Mouse (Mus musculus) kidney, embryonic 14.5 days (tissue): ENCODE data around the gene Ggt7. TPM values are rescaled to one million over a fixed set of nuclear protein-coding genes. Genes with fewer than 3 reads are reported as not detected.
"Not testable (repeated sequence)": the region's sequence is repeated elsewhere in the genome, so short reads cannot be mapped to it uniquely, and the experiment has no call there.

Source experiments
- ATAC-seq: fragments of 200-750 bp; cut with Nextera tagmentation; 2 replicates; pipeline ENCODE4 v1.8.0; 2017; ENCODE audit warnings: moderate number of reproducible peaks, mild to moderate bottlenecking, moderate TSS enrichment, moderate library complexity; ENCODE audit not compliant: low FRiP score, low TSS enrichment
- H3K27ac ChIP-seq: fragments of 300-500 bp; sonication (generic); 2 replicates; pipeline ENCODE4 v1.5.1; 2014; ENCODE audit warnings: low read depth, mild to moderate bottlenecking, low read length, moderate library complexity, mixed read lengths
- H3K27me3 ChIP-seq: fragments of 300-500 bp; sonication (generic); 2 replicates; pipeline ENCODE4 v1.6.1; 2014; ENCODE audit warnings: mild to moderate bottlenecking, low read length; ENCODE audit not compliant: control insufficient read depth, insufficient read depth
- H3K36me3 ChIP-seq: fragments of 300-500 bp; sonication (generic); 2 replicates; pipeline ENCODE4 v1.6.1; 2014; ENCODE audit warnings: low read length, mixed read lengths; ENCODE audit not compliant: control insufficient read depth, insufficient read depth
- H3K4me1 ChIP-seq: fragments of 300-500 bp; sonication (generic); 2 replicates; pipeline ENCODE4 v1.6.1; 2014; ENCODE audit warnings: low read length, mixed read lengths; ENCODE audit not compliant: control insufficient read depth, insufficient read depth
- H3K4me2 ChIP-seq: fragments of 300-500 bp; sonication (generic); replicated peaks from 2 replicates; pipeline ENCODE4 v1.6.1; 2014; ENCODE audit warnings: low read depth, mild to moderate bottlenecking, low read length
- H3K4me3 ChIP-seq: fragments of 300-500 bp; sonication (generic); 2 replicates; pipeline ENCODE4 v1.5.1; 2014; ENCODE audit warnings: mild to moderate bottlenecking, low read length
- H3K9ac ChIP-seq: fragments of 300-500 bp; sonication (generic); 2 replicates; pipeline ENCODE4 v1.6.1; 2014; ENCODE audit warnings: low read depth, mild to moderate bottlenecking, low read length, moderate library complexity
- H3K9me3 ChIP-seq: fragments of 300-500 bp; sonication (generic); 2 replicates; pipeline ENCODE4 v1.6.1; 2016; ENCODE audit warnings: low read length; ENCODE audit not compliant: control insufficient read depth
- WGBS: fragments of 180-500 bp; shearing (Covaris S2); extraction: QIAGEN DNeasy Blood & Tissue Kit; methylation state at CpG from one replicate; pipeline ENCODE4 v1.1.7; 2014; 5-methylcytosine and 5-hydroxymethylcytosine counted together
- polyA plus RNA-seq: library from polyadenylated mRNA; unstranded; fragments of >200 nt; fragmentation: Nextera tagmentation; extraction: Ambion mirVana; gene quantifications from 2 replicates; pipeline ENCODE4 v1.2.1, GENCODE M21; 2014

Ggt7 gene
- polyA plus RNA-seq, 1 experiment from 2014 or later, result 1.9 TPM

DNA sequence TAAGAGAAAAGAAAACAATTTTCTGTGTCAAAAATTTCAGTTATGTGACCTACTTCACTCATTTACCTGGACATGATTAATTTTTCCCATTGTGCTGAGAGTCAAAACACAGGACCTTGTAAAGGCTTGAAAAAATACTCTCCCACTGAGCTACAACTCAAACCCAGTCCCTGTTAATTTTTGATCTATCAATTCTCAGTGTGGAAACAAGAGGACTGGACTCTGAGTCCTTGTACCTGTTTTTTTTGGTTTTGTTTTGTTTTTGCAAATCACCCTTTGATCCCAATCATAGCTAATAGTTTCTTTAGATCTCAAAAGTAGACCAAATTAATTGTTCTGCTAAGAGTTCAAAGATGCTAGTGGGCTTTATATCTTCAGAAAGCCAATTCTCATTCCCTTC, 21.7 kb upstream of the Ggt7 start:
- no peaks in the 10 kb centered on the region for H3K27me3 ChIP-seq
- no peak overlapping the region for H3K4me3 ChIP-seq
- no peaks in the 10 kb centered on the region for H3K9me3 ChIP-seq
- H3K4me1 ChIP-seq, result no peaks in the 10 kb centered on the region
- ATAC-seq, result no peak
- H3K9ac ChIP-seq, result no peak overlapping the region
- H3K4me2 ChIP-seq, result no peak overlapping the region
- no peak overlapping the region for H3K27ac ChIP-seq
- H3K36me3 ChIP-seq, result no peaks in the 10 kb centered on the region

GRCm38 (mm10) chr2:155538463-155539057, 20.5 kb upstream of the Ggt7 start:
- H3K4me2 ChIP-seq, H3K9me3 ChIP-seq, ATAC-seq, H3K36me3 ChIP-seq, H3K9ac ChIP-seq, H3K4me3 ChIP-seq, H3K27me3 ChIP-seq, H3K4me1 ChIP-seq, H3K27ac ChIP-seq: not testable (repeated sequence)
- 82% methylated on average over 12 of the region's 19 CpGs for WGBS

DNA sequence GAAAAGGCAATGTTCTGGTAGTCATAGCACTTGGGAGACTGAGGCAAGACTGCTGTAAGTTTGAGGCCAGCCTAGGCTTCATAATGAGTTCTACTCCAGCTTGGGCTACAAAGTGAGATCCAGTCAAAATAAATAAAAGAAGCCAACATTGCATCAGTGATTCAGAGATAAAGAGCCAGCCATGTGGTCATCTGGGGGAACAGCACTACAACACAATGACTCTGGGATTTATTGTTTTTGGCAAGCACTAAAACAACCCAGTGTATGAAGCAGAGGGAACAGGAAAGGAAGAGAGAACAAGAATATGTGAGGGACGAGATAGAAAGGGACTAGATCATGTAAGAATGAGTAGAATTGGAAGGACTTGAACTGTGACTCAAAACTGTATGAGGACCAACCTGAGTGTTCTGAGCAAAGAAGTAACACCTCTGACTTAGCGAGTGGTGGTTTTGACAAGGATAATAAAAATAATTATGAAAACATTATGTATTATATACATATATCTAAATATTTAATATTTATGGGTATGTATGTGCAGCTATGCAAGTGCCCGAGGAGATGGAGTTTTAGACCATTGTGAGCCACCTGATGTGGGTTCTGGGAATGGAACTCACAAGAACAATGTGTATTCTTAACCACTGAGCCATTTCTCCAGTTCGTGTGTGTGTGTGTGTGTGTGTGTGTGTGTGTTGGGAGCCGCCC, 19.9 kb upstream of the Ggt7 start:
- WGBS, result 79% methylated on average over 5 of the region's 5 CpGs

GRCm38 (mm10) chr2:155536292-155536691, 18.3 kb upstream of the Ggt7 start:
- H3K9ac ChIP-seq, result no peak overlapping the region
- no peak for ATAC-seq

More for the DNA sequence above, 19.9 kb upstream of the Ggt7 start:
- H3K9me3 ChIP-seq, result no peaks in the 10 kb centered on the region
- no peak overlapping the region for H3K27ac ChIP-seq
- no peaks in the 10 kb centered on the region for H3K4me1 ChIP-seq
- H3K27me3 ChIP-seq, result no peaks in the 10 kb centered on the region
- no peak overlapping the region for H3K9ac ChIP-seq
- H3K4me2 ChIP-seq, result no peak overlapping the region
- ATAC-seq, result no peak
- no peaks in the 10 kb centered on the region for H3K36me3 ChIP-seq
- no peak overlapping the region for H3K4me3 ChIP-seq

DNA sequence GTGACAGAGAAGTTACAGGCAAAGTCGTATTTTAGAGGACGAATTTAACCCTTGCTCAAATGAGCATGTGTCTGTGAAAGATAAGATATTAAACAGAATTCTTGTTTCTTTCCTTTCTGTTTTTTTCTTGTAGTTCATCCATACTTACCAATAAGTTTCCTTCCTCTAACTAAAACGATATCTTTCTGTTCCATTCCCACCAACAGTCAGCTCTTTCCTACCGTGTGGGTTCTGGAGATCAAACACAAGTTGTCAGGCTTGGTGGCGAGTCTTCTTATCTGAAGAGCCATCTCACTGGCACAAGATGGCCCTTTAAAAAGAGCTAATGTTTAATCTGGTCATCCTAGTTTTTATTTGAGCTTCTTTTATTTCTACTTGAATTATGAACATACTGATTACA, 9.3 kb upstream of the Ggt7 start:
- H3K4me1 ChIP-seq, result no peaks in the 10 kb centered on the region
- no peak overlapping the region for H3K27ac ChIP-seq
- H3K9ac ChIP-seq, result no peak overlapping the region
- WGBS, result 73% methylated on average over 5 of the region's 5 CpGs
- no peaks in the 10 kb centered on the region for H3K9me3 ChIP-seq
- ATAC-seq, result no peak
- no peaks in the 10 kb centered on the region for H3K27me3 ChIP-seq
- no peak overlapping the region for H3K4me2 ChIP-seq
- no peak overlapping the region for H3K4me3 ChIP-seq
- H3K36me3 ChIP-seq, result no peaks in the 10 kb centered on the region

More at GRCm38 (mm10) chr2:155536292-155536691, 18.3 kb upstream of the Ggt7 start:
- no peaks in the 10 kb centered on the region for H3K27me3 ChIP-seq
- H3K27ac ChIP-seq, result no peak overlapping the region
- no peak overlapping the region for H3K4me2 ChIP-seq
- H3K4me1 ChIP-seq, result no peaks in the 10 kb centered on the region
- H3K4me3 ChIP-seq, result no peak overlapping the region
- no peaks in the 10 kb centered on the region for H3K36me3 ChIP-seq
- H3K9me3 ChIP-seq, result no peaks in the 10 kb centered on the region

- no peaks in the 10 kb centered on the region for H3K36me3 ChIP-seq
- ATAC-seq, result no peak
- no peak overlapping the region for H3K27ac ChIP-seq
- H3K9ac ChIP-seq, result no peak overlapping the region
- H3K4me2 ChIP-seq, result no peak overlapping the region
- H3K4me3 ChIP-seq, result no peak overlapping the region
- no peaks in the 10 kb centered on the region for H3K9me3 ChIP-seq
- no peaks in the 10 kb centered on the region for H3K27me3 ChIP-seq
- 69% methylated on average over 1 of the region's 1 CpGs for WGBS
- H3K4me1 ChIP-seq, result no peaks in the 10 kb centered on the region
These were observed 6.3 kb upstream of the Ggt7 start for GRCm38 (mm10) chr2:155524378-155524777.

DNA sequence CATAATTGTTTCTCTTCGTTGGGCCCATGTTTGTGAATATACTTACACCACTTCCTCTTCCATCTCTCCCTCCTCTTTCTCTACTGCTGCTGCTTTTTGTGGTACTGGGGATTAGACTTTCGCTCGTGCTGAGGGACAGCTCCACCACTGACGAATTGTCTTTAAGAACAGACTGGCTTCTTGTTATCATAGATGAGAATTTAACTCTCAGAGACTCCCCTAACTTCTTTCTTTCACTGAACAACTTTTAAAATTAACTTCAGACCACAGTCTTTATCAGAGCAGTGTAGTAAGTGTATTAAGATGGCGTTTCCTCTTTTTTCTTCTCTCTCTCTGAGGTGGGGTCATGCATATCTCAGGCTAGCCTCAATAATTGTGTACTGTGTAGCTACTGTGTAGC, 5.7 kb upstream of the Ggt7 start:
- Histone ChIP-seq H3K4me2 (no peak overlapping the region), H3K36me3 (no peaks in the 10 kb centered on the region), H3K27ac (no peak overlapping the region), H3K4me1 (no peaks in the 10 kb centered on the region), H3K9me3 (no peaks in the 10 kb centered on the region), H3K4me3 (no peak overlapping the region), H3K27me3 (no peaks in the 10 kb centered on the region), H3K9ac (no peak overlapping the region)
- 70% methylated on average over 5 of the region's 5 CpGs for WGBS
- no peak for ATAC-seq

DNA sequence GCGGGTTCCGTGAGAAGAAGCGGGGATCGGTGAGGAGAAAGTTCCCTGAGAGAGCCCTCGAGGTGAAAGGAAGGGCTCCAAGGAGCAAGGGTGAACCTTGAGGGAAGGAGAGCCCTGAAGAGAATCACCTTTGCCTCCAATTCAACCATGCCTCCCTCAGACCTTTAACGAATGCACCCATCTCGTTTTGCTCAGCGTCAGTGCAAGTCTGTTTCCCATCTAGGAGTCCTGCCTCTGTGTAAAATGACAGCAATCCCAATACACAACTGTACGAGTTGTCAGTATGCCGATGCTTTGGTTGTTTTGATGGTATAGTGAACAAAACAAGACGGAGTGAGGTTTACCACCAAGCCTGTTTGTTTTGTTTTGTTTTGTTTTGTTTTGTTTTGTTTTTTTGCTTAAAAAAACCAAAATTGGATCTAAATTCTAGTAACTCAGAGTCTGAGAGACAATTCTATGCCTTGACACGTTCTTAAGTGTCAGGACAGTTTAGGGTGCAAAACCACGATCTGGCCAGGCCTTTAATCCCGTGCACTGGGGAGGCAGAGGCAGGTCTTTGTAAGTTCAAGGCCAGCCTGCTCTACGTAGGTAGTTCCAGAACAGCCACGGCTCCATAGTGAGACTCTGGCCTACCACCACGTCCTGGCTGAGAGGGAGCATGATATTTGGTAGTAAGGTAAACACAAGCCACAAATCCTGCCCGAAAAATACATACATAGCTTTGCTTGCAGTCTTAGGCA, 664 bp upstream of the Ggt7 start:
- WGBS, result 27% methylated on average over 18 of the region's 18 CpGs
- Histone ChIP-seq H3K9me3 (no peaks in the 10 kb centered on the region), H3K27ac (no peak overlapping the region)

DNA sequence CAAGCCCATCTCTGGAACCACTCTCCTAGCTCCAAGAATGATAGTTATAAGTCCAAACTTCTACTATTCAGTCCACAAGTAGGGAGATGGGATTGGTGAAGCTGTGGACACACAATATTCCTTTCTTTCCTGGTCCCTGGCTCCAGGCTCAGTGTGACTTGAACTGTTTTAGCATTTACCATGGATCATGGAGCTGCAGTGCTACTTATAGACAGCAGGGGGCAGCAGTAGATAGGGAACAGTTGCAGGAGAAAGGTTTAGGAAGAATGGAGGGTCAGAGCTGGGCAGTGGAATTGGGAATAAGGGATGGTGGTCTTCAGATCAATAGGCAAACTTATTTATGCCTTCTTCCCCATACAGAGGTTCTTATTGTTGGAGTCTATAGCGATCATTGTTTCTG, 2.1 kb downstream of the Ggt7 start:
- H3K4me1 ChIP-seq, result peaks cover 8% of the 10 kb centered on the region; the same call in 1 of the 2 replicates
- no peaks in the 10 kb centered on the region for H3K36me3 ChIP-seq
- ATAC-seq, result no peak
- no peak overlapping the region for H3K4me2 ChIP-seq
- H3K27ac ChIP-seq, result no peak overlapping the region
- H3K9ac ChIP-seq, result no peak overlapping the region
- 0% methylated on average over 1 of the region's 1 CpGs for WGBS
- no peak overlapping the region for H3K4me3 ChIP-seq
- H3K27me3 ChIP-seq, result peaks cover 9% of the 10 kb centered on the region
- no peaks in the 10 kb centered on the region for H3K9me3 ChIP-seq

More for the DNA sequence above, 664 bp upstream of the Ggt7 start:
- Histone ChIP-seq H3K4me3 (peak overlapping the region; percentile 76), H3K4me1 (peaks cover 8% of the 10 kb centered on the region; the same call in 1 of the 2 replicates), H3K27me3 (peaks cover 9% of the 10 kb centered on the region), H3K9ac (peak overlapping the region; percentile 66), H3K4me2 (peak overlapping the region; percentile 83), H3K36me3 (no peaks in the 10 kb centered on the region)
- no peak for ATAC-seq
